Mouse (Mus musculus) spleen, adult 2 months (tissue): Measurements from ENCODE around the gene Gm13285.
"Not testable (repeated sequence)": the region's sequence is repeated elsewhere in the genome, so short reads cannot be mapped to it uniquely, and the experiment has no call there.

Source experiments
- CTCF ChIP-seq: fragments of 200-500 bp; IDR thresholded peaks from 2 replicates; pipeline ENCODE4 v1.5.1; 2011; ENCODE audit warnings: mild to moderate bottlenecking, inconsistent platforms; ENCODE audit not compliant: insufficient read depth, insufficient read length, insufficient replicate concordance; ENCODE audit errors: extremely low read depth
- POLR2A ChIP-seq: fragments of 200-500 bp; IDR thresholded peaks from 2 replicates; pipeline ENCODE4 v1.6.1; 2011; ENCODE audit warnings: low read depth, low read length, inconsistent platforms

DNA sequence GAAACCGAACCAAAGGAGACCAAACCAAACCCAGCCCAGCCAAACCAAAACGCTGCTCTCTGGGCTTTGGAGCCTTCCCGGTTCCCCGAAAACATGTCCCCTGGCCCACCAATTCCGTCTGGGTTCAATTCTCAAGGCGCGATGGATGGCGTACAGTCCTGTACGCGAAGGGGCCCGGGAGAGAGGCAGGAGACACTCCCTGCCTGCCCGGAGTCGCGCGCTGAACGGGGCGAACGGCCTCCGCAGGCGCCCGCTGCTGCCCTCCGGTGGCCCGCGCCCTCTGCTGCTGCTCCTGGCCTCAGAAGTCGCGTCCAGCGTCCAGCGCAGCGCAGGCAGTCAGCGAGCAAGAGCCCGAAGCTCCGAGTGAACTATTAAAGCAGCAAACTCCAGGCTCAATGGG lies 25.9 kb upstream of the Gm13285 start, which contains the start of gene Gm13290:
- TF ChIP-seq CTCF, POLR2A: not testable (repeated sequence)
